Mouse (Mus musculus): ENCODE results near the gene Edem2. TPM values are rescaled to one million over a fixed set of nuclear protein-coding genes. Genes with fewer than 3 reads are reported as not detected.

Edem2 gene
- polyA plus RNA-seq, 1 experiment from 2014 or later = 44.8 TPM

DNA sequence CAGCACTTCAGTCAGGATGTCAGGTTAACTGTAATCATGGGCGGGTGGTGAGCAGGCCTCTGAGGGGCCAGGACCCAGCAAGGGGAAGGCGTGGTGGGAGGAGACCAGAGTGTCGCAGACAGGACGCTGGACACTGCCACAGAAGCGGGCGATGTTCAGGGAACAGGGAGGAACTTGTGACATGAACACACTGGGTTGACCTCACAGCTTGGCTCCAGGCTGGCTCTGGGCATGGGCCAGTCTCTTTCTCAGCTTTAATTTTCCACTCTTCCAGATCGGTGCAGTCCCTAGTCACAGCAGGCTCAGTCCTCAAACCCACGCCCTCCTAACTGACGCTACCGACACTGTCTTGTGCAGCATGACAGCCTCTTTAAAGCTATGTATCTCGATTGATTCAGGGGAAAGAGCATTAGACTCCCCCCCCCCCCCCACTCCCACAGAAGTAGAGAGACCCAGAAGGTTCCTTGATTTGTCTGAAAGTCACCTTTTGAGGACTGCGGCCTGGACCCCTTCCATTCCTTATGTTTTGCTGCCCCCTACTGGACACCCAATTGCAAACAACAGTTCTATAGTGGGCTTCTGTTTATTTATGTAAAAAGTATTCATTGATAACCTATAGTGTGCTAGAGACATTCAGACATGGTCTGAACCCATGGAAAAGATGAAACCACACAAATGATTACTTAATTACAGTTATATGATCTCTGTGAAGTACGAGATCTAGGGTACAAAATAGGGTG, 35.6 kb upstream of the Edem2 start:
- H3K27me3 ChIP-seq (ENCODE audit: insufficient read depth, low read length) = no peaks in the 10 kb centered on the region
- ATAC-seq (ENCODE audit: low FRiP score, low TSS enrichment) = no peak; the same call in 1 of the 2 replicates
- H3K9ac ChIP-seq (replicated peaks; ENCODE audit: low read length) = no peak overlapping the region
- WGBS = 56% methylated on average over 13 of the region's 13 CpGs
- no peaks in the 10 kb centered on the region for H3K4me1 ChIP-seq (ENCODE audit: insufficient read depth, low read length)
- H3K27ac ChIP-seq (ENCODE audit: low read length) = no peak overlapping the region
- H3K4me2 ChIP-seq (replicated peaks; ENCODE audit: low read depth, low read length) = no peak overlapping the region
- H3K9me3 ChIP-seq (ENCODE audit: low read length) = no peaks in the 10 kb centered on the region
- no peaks in the 10 kb centered on the region for H3K36me3 ChIP-seq (ENCODE audit: insufficient read depth, low read length)
- H3K4me3 ChIP-seq (ENCODE audit: low read length) = no peak overlapping the region

DNA sequence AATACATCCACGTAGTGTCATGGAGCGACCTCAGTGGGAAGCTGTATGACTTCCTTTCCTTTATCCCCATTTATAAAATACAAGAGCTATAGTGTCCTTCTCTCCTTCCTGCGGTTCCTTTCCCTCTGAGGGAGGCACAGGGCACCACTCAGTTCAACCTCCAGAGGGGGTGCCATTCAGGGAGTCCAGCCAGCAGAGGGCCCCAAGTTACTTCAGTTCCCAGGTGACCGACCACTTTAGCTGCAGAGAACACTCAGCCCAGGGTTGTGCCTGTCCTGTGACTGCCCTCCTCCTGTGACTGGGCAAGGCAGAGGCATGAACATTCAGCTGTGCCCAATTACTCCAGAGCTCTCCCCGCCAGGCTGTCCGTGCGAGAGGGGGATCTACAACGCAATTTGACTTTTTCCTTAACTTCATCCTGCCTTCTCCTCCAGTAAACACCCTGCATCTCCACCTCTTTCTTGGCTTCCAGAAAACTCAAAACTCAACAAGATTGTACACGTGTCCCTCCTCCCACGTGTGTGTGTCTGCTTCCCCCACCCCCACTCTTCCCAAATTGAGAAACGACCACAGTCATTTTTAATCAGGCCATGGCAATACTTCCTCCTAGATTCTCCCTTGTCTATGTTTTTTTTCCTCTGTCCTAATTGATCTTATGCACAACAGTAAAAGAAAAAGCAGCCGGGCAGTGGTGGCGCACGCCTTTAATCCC, 27.7 kb upstream of the Edem2 start:
- Histone ChIP-seq H3K27ac (ENCODE audit: low read length) (no peak overlapping the region), H3K4me1 (ENCODE audit: insufficient read depth, low read length) (no peaks in the 10 kb centered on the region), H3K9me3 (ENCODE audit: low read length) (no peaks in the 10 kb centered on the region), H3K27me3 (ENCODE audit: insufficient read depth, low read length) (no peaks in the 10 kb centered on the region), H3K4me2 (replicated peaks; ENCODE audit: low read depth, low read length) (no peak overlapping the region), H3K4me3 (ENCODE audit: low read length) (no peak overlapping the region), H3K36me3 (ENCODE audit: insufficient read depth, low read length) (no peaks in the 10 kb centered on the region), H3K9ac (replicated peaks; ENCODE audit: low read length) (no peak overlapping the region)
- WGBS = 55% methylated on average over 14 of the region's 14 CpGs
- 0 out of 2 replicates have a peak, but pooled peaks have one; percentile 23 for ATAC-seq (ENCODE audit: low FRiP score, low TSS enrichment)

DNA sequence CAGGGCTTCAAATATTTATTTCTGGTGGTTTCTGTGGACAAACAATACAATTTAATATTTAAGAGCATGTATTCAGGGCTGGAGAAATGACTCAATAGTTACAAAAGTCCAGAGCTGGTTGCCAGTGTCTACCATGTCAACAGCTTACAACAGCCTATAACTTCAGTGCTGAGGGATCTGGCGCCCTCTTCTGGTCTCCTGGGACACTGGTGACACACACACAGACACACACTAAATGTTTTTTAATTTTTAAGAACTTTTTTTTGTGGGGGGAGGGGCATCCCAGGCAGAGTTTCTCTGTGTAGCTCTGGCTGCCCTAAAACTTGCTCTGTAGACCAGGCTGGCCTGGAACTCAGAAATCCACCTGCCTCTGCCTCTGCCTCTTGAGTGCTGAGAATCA, 26.5 kb upstream of the Edem2 start:
- Histone ChIP-seq H3K27ac (ENCODE audit: low read length) (no peak overlapping the region), H3K9me3 (ENCODE audit: low read length) (no peaks in the 10 kb centered on the region), H3K4me3 (ENCODE audit: low read length) (no peak overlapping the region), H3K36me3 (ENCODE audit: insufficient read depth, low read length) (no peaks in the 10 kb centered on the region), H3K4me1 (ENCODE audit: insufficient read depth, low read length) (no peaks in the 10 kb centered on the region), H3K4me2 (replicated peaks; ENCODE audit: low read depth, low read length) (no peak overlapping the region), H3K27me3 (ENCODE audit: insufficient read depth, low read length) (no peaks in the 10 kb centered on the region), H3K9ac (replicated peaks; ENCODE audit: low read length) (no peak overlapping the region)
- 8% methylated on average over 1 of the region's 1 CpGs for WGBS
- ATAC-seq (ENCODE audit: low FRiP score, low TSS enrichment) = no peak

DNA sequence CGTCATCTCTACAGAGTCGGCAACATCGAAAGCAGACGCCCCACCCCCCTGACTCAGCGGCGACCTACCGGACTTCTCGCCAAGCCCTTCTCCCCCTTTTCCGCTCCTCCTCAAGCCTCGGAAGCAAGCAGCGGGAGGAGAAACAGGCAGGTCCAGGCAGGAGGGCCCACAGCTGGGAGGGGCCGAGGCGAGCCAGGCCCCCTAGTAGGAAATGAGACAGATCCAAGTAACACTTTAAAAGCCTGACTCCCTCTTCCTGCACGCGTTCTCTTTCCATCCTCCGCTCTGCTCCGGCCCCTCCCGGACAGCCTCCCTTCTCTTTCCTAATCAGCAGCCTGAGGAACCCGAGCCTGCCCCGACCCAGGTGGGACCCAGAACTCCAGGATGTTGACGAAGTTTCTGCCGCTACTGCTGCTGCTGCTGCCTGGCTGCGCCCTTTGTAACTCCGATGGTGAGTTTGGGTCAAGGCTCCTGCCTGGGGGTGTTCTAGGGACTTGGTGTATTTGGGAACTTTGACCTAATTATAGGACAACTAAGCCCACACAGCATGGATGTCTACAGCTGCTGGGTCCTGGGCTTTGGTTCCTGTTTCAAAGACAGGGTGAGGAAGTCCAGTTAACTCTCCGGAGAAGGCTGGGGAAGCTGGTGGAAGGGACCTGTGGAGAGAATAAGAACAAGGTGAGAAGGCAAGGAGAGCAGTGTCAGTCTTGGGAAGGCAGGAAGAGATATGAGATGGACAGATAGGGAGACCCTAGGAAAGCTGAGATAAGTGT, 21.9 kb upstream of the Edem2 start, which contains the start of gene Procr:
Gene Procr, plus strand, starts transcription at position 104 of the 773 bp plus-strand sequence.
- Histone ChIP-seq H3K4me1 (ENCODE audit: insufficient read depth, low read length) (no peaks in the 10 kb centered on the region), H3K27ac (ENCODE audit: low read length) (no peak within 1 kb of the TSS), H3K9me3 (ENCODE audit: low read length) (no peaks in the 10 kb centered on the region), H3K9ac (replicated peaks; ENCODE audit: low read length) (peak within 1 kb of the TSS; percentile 56), H3K27me3 (ENCODE audit: insufficient read depth, low read length) (no peaks in the 10 kb centered on the region), H3K4me2 (replicated peaks; ENCODE audit: low read depth, low read length) (peak within 1 kb of the TSS; percentile 65), H3K36me3 (ENCODE audit: insufficient read depth, low read length) (no peaks in the 10 kb centered on the region), H3K4me3 (ENCODE audit: low read length) (peak within 1 kb of the TSS; percentile 44)
- ATAC-seq (ENCODE audit: low FRiP score, low TSS enrichment) = peak; percentile 74; the same call in 1 of the 2 replicates
- WGBS = 2% methylated on average over 24 of the region's 25 CpGs

DNA sequence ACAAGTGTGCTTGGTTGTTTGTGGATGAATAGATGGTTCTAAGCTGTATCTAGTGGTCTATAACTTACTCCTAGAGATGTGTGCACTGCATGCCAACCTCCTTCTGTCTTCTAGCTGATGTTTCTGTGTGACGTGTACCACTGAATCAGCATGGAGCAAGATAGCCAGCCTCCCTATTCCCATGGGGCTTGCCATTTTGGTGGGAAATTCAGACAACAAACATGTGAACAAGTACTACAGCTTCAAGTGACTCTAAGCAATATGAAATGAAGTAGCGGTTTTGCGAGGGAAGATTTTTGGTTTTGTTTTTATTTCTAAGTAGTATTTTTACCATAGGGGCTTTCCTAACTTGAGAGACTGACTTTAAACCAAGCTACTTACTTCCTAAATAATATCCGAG, 20.1 kb upstream of the Edem2 start:
- WGBS = 90% methylated on average over 4 of the region's 4 CpGs

DNA sequence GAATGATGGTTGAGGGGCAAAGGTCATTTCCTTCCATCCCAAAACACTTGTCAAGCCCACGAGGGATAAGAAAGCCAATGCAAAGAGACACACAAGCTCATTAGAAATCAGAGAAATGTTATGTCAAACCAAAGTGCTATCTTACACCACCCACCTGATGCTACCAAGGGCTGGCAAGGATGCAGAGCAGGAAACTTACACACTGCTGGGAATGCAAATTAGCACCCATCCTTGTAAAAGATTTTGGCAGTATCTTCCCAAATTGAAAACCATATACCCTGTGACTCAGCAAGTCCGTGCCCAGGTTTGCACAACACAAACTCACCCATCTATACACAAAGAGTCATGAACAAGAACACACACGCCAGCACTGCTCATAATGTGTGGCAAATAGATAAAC, 16.2 kb upstream of the Edem2 start:
- WGBS = 62% methylated on average over 3 of the region's 3 CpGs
- H3K9ac ChIP-seq (replicated peaks; ENCODE audit: low read length) = no peak overlapping the region

More for the DNA sequence above, 20.1 kb upstream of the Edem2 start:
- no peak overlapping the region for H3K9ac ChIP-seq (replicated peaks; ENCODE audit: low read length)
- H3K27ac ChIP-seq (ENCODE audit: low read length) = no peak overlapping the region
- no peaks in the 10 kb centered on the region for H3K36me3 ChIP-seq (ENCODE audit: insufficient read depth, low read length)
- no peaks in the 10 kb centered on the region for H3K27me3 ChIP-seq (ENCODE audit: insufficient read depth, low read length)
- H3K9me3 ChIP-seq (ENCODE audit: low read length) = no peaks in the 10 kb centered on the region
- no peak overlapping the region for H3K4me3 ChIP-seq (ENCODE audit: low read length)
- ATAC-seq (ENCODE audit: low FRiP score, low TSS enrichment) = no peak
- H3K4me2 ChIP-seq (replicated peaks; ENCODE audit: low read depth, low read length) = no peak overlapping the region
- H3K4me1 ChIP-seq (ENCODE audit: insufficient read depth, low read length) = no peaks in the 10 kb centered on the region

DNA sequence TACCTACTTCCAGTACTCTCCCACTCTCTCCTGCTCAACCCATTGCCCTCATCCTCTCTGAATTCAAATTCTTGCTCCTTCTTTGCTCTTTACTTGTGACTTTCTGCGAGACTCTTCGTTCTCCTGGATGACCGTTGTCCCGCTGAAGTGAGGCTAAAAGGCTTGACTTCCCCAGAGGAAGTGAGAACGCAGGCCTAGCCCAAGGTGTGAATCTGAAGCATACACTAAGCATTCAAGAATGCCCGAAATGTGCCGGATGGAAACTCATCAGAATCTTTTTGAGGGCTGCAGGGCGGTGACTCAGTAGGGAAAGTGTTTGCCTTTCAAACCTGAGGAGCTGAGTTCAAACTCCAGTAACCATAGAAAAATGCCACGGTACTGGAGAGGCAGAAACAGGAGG, 14.1 kb upstream of the Edem2 start:
- no peak for ATAC-seq (ENCODE audit: low FRiP score, low TSS enrichment)
- 77% methylated on average over 9 of the region's 9 CpGs for WGBS
- no peak overlapping the region for H3K9ac ChIP-seq (replicated peaks; ENCODE audit: low read length)
- H3K36me3 ChIP-seq (ENCODE audit: insufficient read depth, low read length) = no peaks in the 10 kb centered on the region
- no peaks in the 10 kb centered on the region for H3K4me1 ChIP-seq (ENCODE audit: insufficient read depth, low read length)
- H3K27ac ChIP-seq (ENCODE audit: low read length) = peak overlapping the region; percentile 59
- H3K27me3 ChIP-seq (ENCODE audit: insufficient read depth, low read length) = no peaks in the 10 kb centered on the region
- H3K9me3 ChIP-seq (ENCODE audit: low read length) = no peaks in the 10 kb centered on the region
- no peak overlapping the region for H3K4me2 ChIP-seq (replicated peaks; ENCODE audit: low read depth, low read length)
- no peak overlapping the region for H3K4me3 ChIP-seq (ENCODE audit: low read length)

More for the DNA sequence above, 16.2 kb upstream of the Edem2 start:
- no peak overlapping the region for H3K4me2 ChIP-seq (replicated peaks; ENCODE audit: low read depth, low read length)
- no peak overlapping the region for H3K27ac ChIP-seq (ENCODE audit: low read length)
- no peaks in the 10 kb centered on the region for H3K27me3 ChIP-seq (ENCODE audit: insufficient read depth, low read length)
- H3K9me3 ChIP-seq (ENCODE audit: low read length) = no peaks in the 10 kb centered on the region
- ATAC-seq (ENCODE audit: low FRiP score, low TSS enrichment) = no peak
- H3K4me3 ChIP-seq (ENCODE audit: low read length) = no peak overlapping the region
- no peaks in the 10 kb centered on the region for H3K36me3 ChIP-seq (ENCODE audit: insufficient read depth, low read length)
- H3K4me1 ChIP-seq (ENCODE audit: insufficient read depth, low read length) = no peaks in the 10 kb centered on the region

DNA sequence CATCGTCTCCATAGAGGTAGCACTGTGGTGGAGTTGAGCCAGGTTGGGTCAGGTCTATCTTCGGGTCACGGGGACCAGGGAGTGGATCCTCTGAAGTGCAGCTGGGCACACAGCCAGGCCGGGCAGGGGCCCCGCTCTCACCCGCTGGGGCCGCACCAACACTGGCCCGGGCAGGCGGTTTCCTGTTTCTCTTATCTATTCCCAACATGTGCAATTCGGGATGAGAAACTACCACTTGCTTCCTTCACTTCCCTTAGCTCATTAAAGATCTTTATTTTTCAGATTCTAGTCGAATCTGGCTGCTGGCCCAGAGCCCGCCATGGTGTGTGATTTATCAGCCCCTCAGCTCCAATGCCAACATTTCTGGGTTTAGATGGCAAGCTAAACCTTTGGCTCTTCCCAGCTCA, 13.7 kb upstream of the Edem2 start:
- no peaks in the 10 kb centered on the region for H3K9me3 ChIP-seq (ENCODE audit: low read length)

DNA sequence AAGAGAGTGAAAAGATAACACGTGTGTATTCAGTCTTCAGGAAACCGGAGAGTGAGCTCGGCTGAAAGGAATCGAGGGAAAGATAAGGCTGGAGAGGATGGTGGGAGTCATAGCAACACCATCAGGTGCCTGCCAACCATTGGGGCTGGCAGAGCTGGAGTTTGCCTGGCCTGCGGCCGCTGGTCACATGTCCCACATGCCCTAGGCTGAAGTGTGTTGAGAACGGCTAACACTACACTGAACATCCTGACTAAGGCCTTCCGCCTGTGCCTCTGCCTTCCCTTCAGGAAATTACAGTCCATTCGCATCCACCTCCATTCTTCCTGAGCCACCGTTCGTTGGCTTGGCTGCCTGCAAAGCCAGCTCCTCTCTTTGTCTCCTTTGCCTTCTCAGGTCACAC, 12.9 kb upstream of the Edem2 start:
- no peak overlapping the region for H3K9ac ChIP-seq (replicated peaks; ENCODE audit: low read length)
- ATAC-seq (ENCODE audit: low FRiP score, low TSS enrichment) = no peak
- no peaks in the 10 kb centered on the region for H3K36me3 ChIP-seq (ENCODE audit: insufficient read depth, low read length)
- H3K4me2 ChIP-seq (replicated peaks; ENCODE audit: low read depth, low read length) = no peak overlapping the region
- H3K27ac ChIP-seq (ENCODE audit: low read length) = peak overlapping the region; percentile 58
- no peaks in the 10 kb centered on the region for H3K9me3 ChIP-seq (ENCODE audit: low read length)
- 80% methylated on average over 11 of the region's 11 CpGs for WGBS
- no peaks in the 10 kb centered on the region for H3K27me3 ChIP-seq (ENCODE audit: insufficient read depth, low read length)
- no peak overlapping the region for H3K4me3 ChIP-seq (ENCODE audit: low read length)
- H3K4me1 ChIP-seq (ENCODE audit: insufficient read depth, low read length) = peaks cover 4% of the 10 kb centered on the region; the same call in 1 of the 2 replicates

More for the DNA sequence above, 13.7 kb upstream of the Edem2 start:
- no peak overlapping the region for H3K9ac ChIP-seq (replicated peaks; ENCODE audit: low read length)
- H3K4me2 ChIP-seq (replicated peaks; ENCODE audit: low read depth, low read length) = no peak overlapping the region
- no peaks in the 10 kb centered on the region for H3K27me3 ChIP-seq (ENCODE audit: insufficient read depth, low read length)
- H3K4me3 ChIP-seq (ENCODE audit: low read length) = no peak overlapping the region
- peaks cover 3% of the 10 kb centered on the region; the same call in 1 of the 2 replicates for H3K4me1 ChIP-seq (ENCODE audit: insufficient read depth, low read length)
- ATAC-seq (ENCODE audit: low FRiP score, low TSS enrichment) = peak; percentile 84
- peak overlapping the region; percentile 59 for H3K27ac ChIP-seq (ENCODE audit: low read length)
- WGBS = 54% methylated on average over 12 of the region's 12 CpGs
- H3K36me3 ChIP-seq (ENCODE audit: insufficient read depth, low read length) = no peaks in the 10 kb centered on the region

Measured in kidney, embryonic 16.5 days (tissue).